Mouse (Mus musculus) hindbrain, embryonic 13.5 days (tissue): ENCODE results near the gene Bcan. TPM values are rescaled to one million over a fixed set of nuclear protein-coding genes. Genes with fewer than 3 reads are reported as not detected.

Experiments
- ATAC-seq: fragments of 200-750 bp; cut with Nextera tagmentation; 2 replicates; pipeline ENCODE4 v1.8.0; 2017; ENCODE audit warnings: moderate TSS enrichment; ENCODE audit not compliant: low FRiP score
- H3K27ac ChIP-seq: fragments of 300-500 bp; sonication (generic); 2 replicates; pipeline ENCODE4 v1.5.1; 2015; ENCODE audit warnings: inconsistent platforms, mild to moderate bottlenecking, moderate library complexity
- H3K27me3 ChIP-seq: fragments of 300-500 bp; sonication (generic); 2 replicates; pipeline ENCODE4 v1.6.1; 2015; ENCODE audit warnings: mild to moderate bottlenecking, inconsistent platforms
- H3K36me3 ChIP-seq: fragments of 300-500 bp; sonication (generic); 2 replicates; pipeline ENCODE4 v1.6.1; 2015; ENCODE audit warnings: mild to moderate bottlenecking, inconsistent platforms
- H3K4me1 ChIP-seq: fragments of 300-500 bp; sonication (generic); replicated peaks from 2 replicates; pipeline ENCODE4 v1.6.1; 2015; ENCODE audit warnings: inconsistent platforms
- H3K4me2 ChIP-seq: fragments of 300-500 bp; sonication (generic); 2 replicates; pipeline ENCODE4 v1.6.1; 2015; ENCODE audit warnings: inconsistent platforms, mild to moderate bottlenecking, moderate library complexity
- H3K4me3 ChIP-seq: fragments of 300-500 bp; sonication (generic); 2 replicates; pipeline ENCODE4 v1.5.1; 2015; ENCODE audit warnings: mild to moderate bottlenecking, inconsistent platforms
- H3K9ac ChIP-seq: fragments of 300-500 bp; sonication (generic); 2 replicates; pipeline ENCODE4 v1.6.1; 2015; ENCODE audit warnings: mild to moderate bottlenecking, inconsistent platforms
- H3K9me3 ChIP-seq: fragments of 300-500 bp; sonication (generic); 2 replicates; pipeline ENCODE4 v1.6.1; 2016; ENCODE audit warnings: inconsistent platforms
- WGBS: fragments of 180-500 bp; shearing (Covaris S2); methylation state at CpG from one replicate; pipeline ENCODE4 v1.1.7; 2015; 5-methylcytosine and 5-hydroxymethylcytosine counted together
- polyA plus RNA-seq: library from polyadenylated mRNA; unstranded; fragments of >200 nt; fragmentation: Nextera tagmentation; extraction: Ambion mirVana; gene quantifications from 2 replicates; pipeline ENCODE4 v1.2.1, GENCODE M21; 2015

The Bcan gene
- polyA plus RNA-seq, 1 experiment from 2014 or later: 39.8 TPM

DNA sequence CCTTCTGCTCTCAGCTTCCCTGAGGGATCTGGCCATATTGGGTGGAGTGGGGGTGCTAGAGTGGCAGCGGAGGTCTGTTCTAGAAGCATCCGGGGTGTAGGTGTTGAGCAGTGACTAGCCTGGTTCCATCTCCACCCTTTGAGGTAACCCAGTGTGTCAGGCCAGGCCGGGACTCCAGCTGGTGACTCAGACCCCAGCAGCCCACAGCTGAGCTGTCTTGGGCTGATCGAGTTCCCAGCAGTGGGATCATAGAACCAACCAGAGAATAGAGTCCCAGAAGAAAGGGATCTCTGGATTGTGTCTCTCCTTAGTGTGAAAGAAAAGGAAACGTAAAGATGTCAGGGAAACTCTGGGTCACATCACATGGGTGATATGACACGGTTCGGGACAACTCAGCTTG lies 40.7 kb downstream of the Bcan start:
- Histone ChIP-seq H3K36me3 (no peaks in the 10 kb centered on the region), H3K27ac (peak overlapping the region; percentile 40; the same call in 1 of the 2 replicates), H3K9me3 (no peaks in the 10 kb centered on the region), H3K9ac (no peak overlapping the region), H3K4me3 (no peak overlapping the region), H3K27me3 (no peaks in the 10 kb centered on the region), H3K4me1 (peaks cover 23% of the 10 kb centered on the region), H3K4me2 (no peak overlapping the region)
- ATAC-seq: no peak
- WGBS: 34% methylated on average over 7 of the region's 7 CpGs

DNA sequence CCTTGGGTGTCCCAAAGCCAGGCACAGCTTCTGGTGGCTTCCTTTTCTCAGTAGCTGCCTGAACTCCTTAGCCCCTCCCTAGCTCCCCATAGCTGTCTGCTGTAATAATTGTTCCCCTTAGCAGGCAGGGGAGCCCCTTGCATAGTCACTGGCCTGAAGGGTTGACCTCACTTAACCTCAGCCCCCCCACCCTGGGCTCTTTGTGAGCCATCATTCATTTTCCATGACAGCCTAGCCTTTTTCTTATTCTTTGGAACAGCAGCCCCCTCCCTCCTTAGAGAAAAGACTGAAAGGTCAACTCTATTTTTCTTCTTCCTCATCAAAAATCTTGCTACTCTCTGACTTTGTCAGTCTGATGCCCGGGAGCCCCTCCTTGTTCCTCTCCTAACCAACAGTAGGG lies 41.1 kb downstream of the Bcan start:
- Histone ChIP-seq H3K27ac (peak overlapping the region; percentile 40; the same call in 1 of the 2 replicates), H3K36me3 (no peaks in the 10 kb centered on the region), H3K4me3 (no peak overlapping the region), H3K9me3 (no peaks in the 10 kb centered on the region), H3K4me1 (peaks cover 23% of the 10 kb centered on the region), H3K4me2 (no peak overlapping the region), H3K27me3 (no peaks in the 10 kb centered on the region), H3K9ac (no peak overlapping the region; the same call in 1 of the 2 replicates)
- 7% methylated on average over 1 of the region's 1 CpGs for WGBS
- ATAC-seq: no peak

GRCm38 (mm10) chr3:87958476-87958875 lies 41.6 kb downstream of the Bcan start:
- Histone ChIP-seq H3K27me3 (no peaks in the 10 kb centered on the region), H3K4me3 (no peak overlapping the region), H3K27ac (no peak overlapping the region), H3K4me2 (no peak overlapping the region), H3K4me1 (peaks cover 23% of the 10 kb centered on the region), H3K9ac (no peak overlapping the region), H3K9me3 (no peaks in the 10 kb centered on the region), H3K36me3 (no peaks in the 10 kb centered on the region)
- no peak for ATAC-seq
- 12% methylated on average over 4 of the region's 4 CpGs for WGBS

DNA sequence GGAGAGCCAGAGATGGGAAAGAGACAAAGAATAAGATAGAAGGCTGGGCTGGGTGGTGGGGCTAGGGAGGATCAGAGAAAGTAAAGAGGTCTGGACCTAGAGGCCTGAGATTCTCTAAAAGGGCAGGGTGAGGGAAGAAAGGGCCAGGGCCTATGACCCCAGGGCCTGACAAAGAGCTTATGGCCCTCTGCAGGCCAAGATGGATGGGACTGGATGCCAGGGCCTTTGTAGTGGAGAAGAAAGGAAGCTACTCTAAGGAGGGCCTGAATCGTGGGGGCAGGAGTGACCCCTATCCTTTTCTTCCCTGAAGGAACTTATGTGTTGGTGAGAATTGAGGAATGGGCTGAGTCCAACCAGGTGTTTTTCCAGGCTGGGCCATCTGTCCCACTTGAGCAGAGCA lies 42.0 kb downstream of the Bcan start:
- Histone ChIP-seq H3K4me1 (peaks cover 24% of the 10 kb centered on the region), H3K27me3 (no peaks in the 10 kb centered on the region), H3K36me3 (no peaks in the 10 kb centered on the region), H3K4me3 (no peak overlapping the region), H3K4me2 (no peak overlapping the region), H3K9me3 (no peaks in the 10 kb centered on the region), H3K27ac (no peak overlapping the region), H3K9ac (no peak overlapping the region)
- WGBS: 5% methylated on average over 1 of the region's 1 CpGs
- no peak for ATAC-seq

- 2% methylated on average over 5 of the region's 5 CpGs for WGBS
- Histone ChIP-seq H3K36me3 (no peaks in the 10 kb centered on the region), H3K27me3 (no peaks in the 10 kb centered on the region), H3K27ac (peak overlapping the region; percentile 72), H3K4me2 (peak overlapping the region; percentile 49), H3K9me3 (no peaks in the 10 kb centered on the region), H3K4me3 (peak overlapping the region; percentile 24), H3K4me1 (peaks cover 53% of the 10 kb centered on the region), H3K9ac (peak overlapping the region; percentile 60)
- peak; percentile 13; the same call in 1 of the 2 replicates for ATAC-seq
These were observed 47.6 kb downstream of the Bcan start for GRCm38 (mm10) chr3:87952440-87952839.

DNA sequence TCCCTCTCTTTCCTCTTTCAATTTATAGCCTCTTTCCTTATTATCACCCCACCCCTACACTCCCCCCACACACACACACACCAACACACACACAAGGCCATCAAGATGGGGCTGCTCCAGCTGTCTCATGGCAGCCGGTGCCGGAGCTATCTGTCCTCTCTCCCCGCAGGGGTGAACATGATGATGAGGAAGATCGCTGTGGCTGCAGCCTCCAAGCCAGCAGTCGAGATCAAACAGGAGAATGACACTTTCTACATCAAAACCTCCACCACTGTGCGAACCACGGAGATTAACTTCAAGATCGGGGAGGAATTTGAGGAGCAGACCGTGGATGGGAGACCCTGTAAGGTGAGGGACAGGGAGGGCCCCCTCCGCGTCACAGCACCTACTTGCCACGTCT lies 48.1 kb downstream of the Bcan start:
- H3K4me2 ChIP-seq: peak overlapping the region; percentile 49
- no peaks in the 10 kb centered on the region for H3K9me3 ChIP-seq
- H3K36me3 ChIP-seq: no peaks in the 10 kb centered on the region
- peak overlapping the region; percentile 60 for H3K9ac ChIP-seq
- no peaks in the 10 kb centered on the region for H3K27me3 ChIP-seq
- 12% methylated on average over 12 of the region's 12 CpGs for WGBS
- ATAC-seq: no peak
- H3K4me1 ChIP-seq: peaks cover 58% of the 10 kb centered on the region
- peak overlapping the region; percentile 72 for H3K27ac ChIP-seq
- peak overlapping the region; percentile 24 for H3K4me3 ChIP-seq

GRCm38 (mm10) chr3:87949955-87950515 lies 50.0 kb downstream of the Bcan start:
- H3K36me3 ChIP-seq: no peaks in the 10 kb centered on the region
- H3K4me1 ChIP-seq: peaks cover 77% of the 10 kb centered on the region
- peak overlapping the region; percentile 71 for H3K27ac ChIP-seq
- H3K4me2 ChIP-seq: peak overlapping the region; percentile 59
- H3K4me3 ChIP-seq: peak overlapping the region; percentile 36
- WGBS: 6% methylated on average over 13 of the region's 13 CpGs
- H3K9me3 ChIP-seq: no peaks in the 10 kb centered on the region
- H3K27me3 ChIP-seq: no peaks in the 10 kb centered on the region
- ATAC-seq: no peak
- H3K9ac ChIP-seq: peak overlapping the region; percentile 65

- 7% methylated on average over 16 of the region's 16 CpGs for WGBS
- no peaks in the 10 kb centered on the region for H3K9me3 ChIP-seq
- H3K27me3 ChIP-seq: no peaks in the 10 kb centered on the region
- no peaks in the 10 kb centered on the region for H3K36me3 ChIP-seq
- H3K27ac ChIP-seq: peak overlapping the region; percentile 71
- H3K4me1 ChIP-seq: peaks cover 84% of the 10 kb centered on the region
- H3K4me3 ChIP-seq: peak overlapping the region; percentile 36
- peak overlapping the region; percentile 59 for H3K4me2 ChIP-seq
- ATAC-seq: no peak
- peak overlapping the region; percentile 68 for H3K9ac ChIP-seq
These were observed 50.6 kb downstream of the Bcan start for GRCm38 (mm10) chr3:87949266-87949954.

DNA sequence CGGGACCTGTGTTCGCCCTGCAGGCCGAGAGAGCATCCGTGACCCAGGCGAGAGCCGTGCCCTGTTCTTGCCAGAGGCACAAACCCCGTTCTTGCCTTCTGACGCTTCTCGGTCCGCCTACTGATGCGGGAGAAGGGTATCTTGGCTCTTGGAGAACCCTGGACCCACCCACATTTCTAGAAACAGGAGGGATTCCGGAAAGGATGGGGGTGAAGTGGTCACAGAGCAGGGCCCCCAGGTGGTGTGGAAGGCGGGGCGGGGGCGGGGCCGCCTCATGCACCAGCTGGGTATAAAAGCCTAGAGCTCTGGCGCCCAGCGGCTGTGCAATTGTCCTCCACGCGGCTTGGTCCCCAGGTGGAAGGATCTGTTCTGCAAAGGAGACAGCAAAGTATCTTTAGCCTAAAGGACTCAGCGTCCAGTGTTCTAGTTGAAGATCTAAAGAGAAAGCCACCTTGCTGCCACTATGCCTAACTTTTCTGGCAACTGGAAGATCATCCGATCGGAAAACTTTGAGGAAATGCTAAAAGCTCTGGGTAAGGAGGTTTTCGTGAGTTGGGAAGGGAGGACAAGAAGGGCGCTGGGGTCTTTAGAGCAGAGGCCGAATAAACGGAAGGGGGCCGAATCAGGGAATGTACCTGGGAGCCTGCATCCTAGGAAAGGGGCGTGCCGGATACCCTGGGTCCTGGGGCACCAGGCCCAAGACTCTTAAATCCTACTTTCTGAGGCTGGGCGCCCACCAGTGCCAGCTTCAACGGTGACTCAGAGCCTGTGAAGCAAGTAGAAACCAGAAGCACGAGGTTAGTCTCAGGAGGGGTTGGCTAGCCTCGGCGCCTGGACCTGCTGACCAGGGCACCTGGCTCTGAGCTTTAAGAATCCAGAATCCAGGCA lies 51.4 kb downstream of the Bcan start, which contains the start of gene Crabp2:
TSS of gene Crabp2 (plus strand) at position 289 of the 888 bp plus-strand sequence.
- H3K27ac ChIP-seq: peak within 1 kb of the TSS; percentile 71
- H3K9me3 ChIP-seq: no peaks in the 10 kb centered on the region
- 0 out of 2 replicates have a peak, but pooled peaks cover 1% of the 10 kb centered on the region for H3K36me3 ChIP-seq
- peak within 1 kb of the TSS; percentile 36 for H3K4me3 ChIP-seq
- peak within 1 kb of the TSS; percentile 59 for H3K4me2 ChIP-seq
- H3K4me1 ChIP-seq: peaks cover 85% of the 10 kb centered on the region
- under 1% methylated on average over 35 of the region's 35 CpGs for WGBS
- ATAC-seq: 0 out of 2 replicates have a peak, but pooled peaks have one; percentile 2
- H3K27me3 ChIP-seq: no peaks in the 10 kb centered on the region
- H3K9ac ChIP-seq: peak within 1 kb of the TSS; percentile 68

GRCm38 (mm10) chr3:87947811-87948199 lies 52.2 kb downstream of the Bcan start:
- ATAC-seq: peak; percentile 9; the same call in 1 of the 2 replicates
- Histone ChIP-seq H3K9ac (peak overlapping the region; percentile 68), H3K36me3 (peaks cover 9% of the 10 kb centered on the region; the same call in 1 of the 2 replicates), H3K4me3 (peak overlapping the region; percentile 36), H3K4me2 (peak overlapping the region; percentile 59), H3K27ac (peak overlapping the region; percentile 23; the same call in 1 of the 2 replicates), H3K9me3 (no peaks in the 10 kb centered on the region), H3K4me1 (peaks cover 82% of the 10 kb centered on the region), H3K27me3 (no peaks in the 10 kb centered on the region)
- WGBS: 0% methylated on average over 16 of the region's 17 CpGs

DNA sequence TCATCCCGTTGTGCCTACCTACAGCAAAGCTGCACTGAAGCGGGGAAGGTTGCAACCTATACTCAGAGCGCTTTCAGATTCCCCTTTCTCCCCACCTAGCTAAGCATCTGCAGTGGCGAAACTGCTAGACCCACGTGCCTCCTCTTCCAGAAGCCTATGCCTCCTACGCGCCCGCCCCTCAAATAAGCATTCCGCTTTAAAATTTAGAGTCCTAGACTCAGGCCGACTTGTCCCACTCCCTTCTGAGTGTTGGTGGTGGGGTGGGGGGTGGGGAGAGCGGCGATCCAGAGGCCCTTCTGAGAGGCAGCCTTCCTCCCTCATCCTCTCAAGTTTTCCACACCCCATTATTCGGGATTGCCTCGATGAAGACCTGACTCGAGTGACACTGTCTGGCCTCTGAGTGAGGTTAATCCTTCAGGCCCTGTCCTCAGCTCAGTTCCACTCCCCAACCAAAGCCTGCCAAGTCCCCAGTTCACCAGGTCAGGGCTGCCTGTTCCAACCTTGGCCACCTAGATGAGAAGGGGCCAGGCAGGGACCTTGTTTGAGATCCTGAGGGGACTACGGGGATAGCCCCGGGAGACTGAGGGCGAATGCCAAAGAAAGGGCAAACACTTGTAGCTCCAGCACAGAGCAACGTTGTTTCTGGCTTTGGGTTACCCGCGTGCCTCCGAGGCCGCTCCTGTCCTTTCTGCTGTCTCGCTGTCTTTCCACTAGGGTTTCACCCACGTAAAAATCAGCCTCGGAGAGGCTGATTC lies 52.8 kb downstream of the Bcan start:
- Histone ChIP-seq H3K27me3 (no peaks in the 10 kb centered on the region), H3K4me2 (peak overlapping the region; percentile 59), H3K27ac (peak overlapping the region; percentile 55; the same call in 1 of the 2 replicates), H3K4me1 (peaks cover 76% of the 10 kb centered on the region), H3K9ac (peak overlapping the region; percentile 68), H3K4me3 (peak overlapping the region; percentile 36), H3K36me3 (peaks cover 14% of the 10 kb centered on the region), H3K9me3 (no peaks in the 10 kb centered on the region)
- WGBS: 5% methylated on average over 26 of the region's 26 CpGs
- ATAC-seq: peak; percentile 0; the same call in 1 of the 2 replicates
